Mouse (Mus musculus) heart, embryonic 16.5 days (tissue): ENCODE results near the gene Fam114a1. TPM values are rescaled to one million over a fixed set of nuclear protein-coding genes. Genes with fewer than 3 reads are reported as not detected.

Experiments
- ATAC-seq: fragments of 200-750 bp; cut with Nextera tagmentation; replicated peaks from 2 replicates; pipeline ENCODE4 v1.8.0; 2017; ENCODE audit warnings: moderate number of reproducible peaks; ENCODE audit not compliant: insufficient read depth, low FRiP score; ENCODE audit errors: extremely low read depth
- H3K27ac ChIP-seq: fragments of 300-500 bp; sonication (generic); 2 replicates; pipeline ENCODE4 v1.5.1; 2014; ENCODE audit warnings: mild to moderate bottlenecking, low read length, control low read depth, moderate library complexity
- H3K27me3 ChIP-seq: fragments of 300-500 bp; sonication (generic); 2 replicates; pipeline ENCODE4 v1.6.1; 2014; ENCODE audit warnings: low read length, mixed read lengths; ENCODE audit not compliant: control insufficient read depth, insufficient read depth
- H3K36me3 ChIP-seq: fragments of 300-500 bp; sonication (generic); 2 replicates; pipeline ENCODE4 v1.6.1; 2014; ENCODE audit not compliant: control insufficient read depth, insufficient read depth
- H3K4me1 ChIP-seq: fragments of 300-500 bp; sonication (generic); 2 replicates; pipeline ENCODE4 v1.6.1; 2014; ENCODE audit warnings: low read length, mixed read lengths; ENCODE audit not compliant: control insufficient read depth, insufficient read depth
- H3K4me2 ChIP-seq: fragments of 300-500 bp; sonication (generic); 2 replicates; pipeline ENCODE4 v1.6.1; 2014; ENCODE audit warnings: low read depth, mild to moderate bottlenecking, control low read depth, low read length
- H3K4me3 ChIP-seq: fragments of 300-500 bp; sonication (generic); 2 replicates; pipeline ENCODE4 v1.5.1; 2014; ENCODE audit warnings: mild to moderate bottlenecking, control low read depth, low read length
- H3K9ac ChIP-seq: fragments of 300-500 bp; sonication (generic); 2 replicates; pipeline ENCODE4 v1.6.1; 2014; ENCODE audit warnings: low read length, control low read depth
- H3K9me3 ChIP-seq: fragments of 300-500 bp; sonication (generic); replicated peaks from 2 replicates; pipeline ENCODE4 v1.6.1; 2016; ENCODE audit warnings: low read length; ENCODE audit not compliant: control insufficient read depth
- WGBS: fragments of 180-500 bp; shearing (Covaris S2); extraction: QIAGEN DNeasy Blood & Tissue Kit; methylation state at CpG from one replicate; pipeline ENCODE4 v1.1.7; 2014; 5-methylcytosine and 5-hydroxymethylcytosine counted together
- polyA plus RNA-seq: library from polyadenylated mRNA; unstranded; fragments of >200 nt; fragmentation: Nextera tagmentation; extraction: Ambion mirVana; gene quantifications from 2 replicates; pipeline ENCODE4 v1.2.1, GENCODE M21; 2015

Gene Fam114a1
- polyA plus RNA-seq, 1 experiment from 2014 or later = 36.4 TPM

GRCm38 (mm10) chr5:65019823-65020222 is 50.0 kb downstream of the Fam114a1 start:
- H3K9me3 ChIP-seq = no peaks in the 10 kb centered on the region
- H3K36me3 ChIP-seq = peaks cover 27% of the 10 kb centered on the region
- no peak overlapping the region for H3K9ac ChIP-seq
- H3K27me3 ChIP-seq = no peaks in the 10 kb centered on the region
- no peak overlapping the region for H3K4me3 ChIP-seq
- 63% methylated on average over 7 of the region's 7 CpGs for WGBS
- no peak overlapping the region for H3K4me2 ChIP-seq
- 0 out of 2 replicates have a peak overlapping the region, but pooled peaks have one; percentile 5 for H3K27ac ChIP-seq
- H3K4me1 ChIP-seq = no peaks in the 10 kb centered on the region
- ATAC-seq = no peak

GRCm38 (mm10) chr5:65022006-65022405 is 52.1 kb downstream of the Fam114a1 start:
- no peaks in the 10 kb centered on the region for H3K9me3 ChIP-seq
- no peaks in the 10 kb centered on the region for H3K27me3 ChIP-seq
- H3K27ac ChIP-seq = no peak overlapping the region
- ATAC-seq = no peak
- peaks cover 20% of the 10 kb centered on the region for H3K36me3 ChIP-seq
- H3K4me3 ChIP-seq = no peak overlapping the region
- H3K4me2 ChIP-seq = no peak overlapping the region
- no peaks in the 10 kb centered on the region for H3K4me1 ChIP-seq
- H3K9ac ChIP-seq = no peak overlapping the region
- 94% methylated on average over 4 of the region's 4 CpGs for WGBS

GRCm38 (mm10) chr5:65024641-65025040 is 54.8 kb downstream of the Fam114a1 start:
- H3K9ac ChIP-seq = no peak overlapping the region
- H3K9me3 ChIP-seq = no peaks in the 10 kb centered on the region
- no peak overlapping the region for H3K4me2 ChIP-seq
- 85% methylated on average over 2 of the region's 2 CpGs for WGBS
- ATAC-seq = no peak
- no peak overlapping the region for H3K27ac ChIP-seq
- no peaks in the 10 kb centered on the region for H3K27me3 ChIP-seq
- no peaks in the 10 kb centered on the region for H3K4me1 ChIP-seq
- peaks cover 24% of the 10 kb centered on the region for H3K36me3 ChIP-seq
- no peak overlapping the region for H3K4me3 ChIP-seq

GRCm38 (mm10) chr5:65025916-65026315 is 56.0 kb downstream of the Fam114a1 start:
- H3K36me3 ChIP-seq = peaks cover 29% of the 10 kb centered on the region

GRCm38 (mm10) chr5:65026776-65027175 is 56.9 kb downstream of the Fam114a1 start:
- H3K4me3 ChIP-seq = no peak overlapping the region
- no peak for ATAC-seq
- H3K27ac ChIP-seq = no peak overlapping the region
- no peak overlapping the region for H3K9ac ChIP-seq
- H3K4me2 ChIP-seq = no peak overlapping the region
- H3K27me3 ChIP-seq = no peaks in the 10 kb centered on the region
- WGBS = 64% methylated on average over 9 of the region's 9 CpGs
- H3K4me1 ChIP-seq = no peaks in the 10 kb centered on the region
- no peaks in the 10 kb centered on the region for H3K9me3 ChIP-seq
- H3K36me3 ChIP-seq = peaks cover 31% of the 10 kb centered on the region

More at GRCm38 (mm10) chr5:65025916-65026315, 56.0 kb downstream of the Fam114a1 start:
- Histone ChIP-seq H3K27ac (no peak overlapping the region), H3K4me3 (no peak overlapping the region), H3K9me3 (no peaks in the 10 kb centered on the region), H3K4me1 (no peaks in the 10 kb centered on the region), H3K27me3 (no peaks in the 10 kb centered on the region), H3K4me2 (no peak overlapping the region), H3K9ac (no peak overlapping the region)
- ATAC-seq = no peak
- WGBS = 63% methylated on average over 6 of the region's 6 CpGs

GRCm38 (mm10) chr5:65028019-65028418 is 58.1 kb downstream of the Fam114a1 start:
- H3K27ac ChIP-seq = no peak overlapping the region
- H3K36me3 ChIP-seq = peaks cover 24% of the 10 kb centered on the region
- ATAC-seq = no peak
- no peaks in the 10 kb centered on the region for H3K9me3 ChIP-seq
- no peaks in the 10 kb centered on the region for H3K4me1 ChIP-seq
- no peak overlapping the region for H3K9ac ChIP-seq
- H3K4me3 ChIP-seq = no peak overlapping the region
- no peak overlapping the region for H3K4me2 ChIP-seq
- WGBS = 59% methylated on average over 9 of the region's 9 CpGs
- no peaks in the 10 kb centered on the region for H3K27me3 ChIP-seq

- H3K4me3 ChIP-seq = no peak overlapping the region
- no peak for ATAC-seq
- no peaks in the 10 kb centered on the region for H3K9me3 ChIP-seq
- H3K4me2 ChIP-seq = no peak overlapping the region
- peaks cover 5% of the 10 kb centered on the region; the same call in 1 of the 2 replicates for H3K4me1 ChIP-seq
- H3K27ac ChIP-seq = no peak overlapping the region
- H3K27me3 ChIP-seq = no peaks in the 10 kb centered on the region
- WGBS = 77% methylated on average over 13 of the region's 13 CpGs
- no peak overlapping the region for H3K9ac ChIP-seq
- H3K36me3 ChIP-seq = peaks cover 13% of the 10 kb centered on the region
These were observed 66.7 kb downstream of the Fam114a1 start for GRCm38 (mm10) chr5:65036597-65036996.

- peaks cover 5% of the 10 kb centered on the region; the same call in 1 of the 2 replicates for H3K4me1 ChIP-seq
- peak overlapping the region; percentile 46 for H3K27ac ChIP-seq
- H3K9me3 ChIP-seq = no peaks in the 10 kb centered on the region
- 74% methylated on average over 9 of the region's 9 CpGs for WGBS
- no peaks in the 10 kb centered on the region for H3K27me3 ChIP-seq
- H3K4me3 ChIP-seq = no peak overlapping the region
- ATAC-seq = no peak
- no peak overlapping the region for H3K4me2 ChIP-seq
- no peak overlapping the region for H3K9ac ChIP-seq
- H3K36me3 ChIP-seq = peaks cover 9% of the 10 kb centered on the region; the same call in 1 of the 2 replicates
These were observed 68.4 kb downstream of the Fam114a1 start for GRCm38 (mm10) chr5:65038305-65038704.

GRCm38 (mm10) chr5:65038811-65039571 is 69.1 kb downstream of the Fam114a1 start:
- peaks cover 6% of the 10 kb centered on the region; the same call in 1 of the 2 replicates for H3K36me3 ChIP-seq
- WGBS = 64% methylated on average over 11 of the region's 11 CpGs

More at GRCm38 (mm10) chr5:65038811-65039571, 69.1 kb downstream of the Fam114a1 start:
- H3K27ac ChIP-seq = peak overlapping the region; percentile 46
- peaks cover 5% of the 10 kb centered on the region; the same call in 1 of the 2 replicates for H3K4me1 ChIP-seq
- ATAC-seq = peak; percentile 37
- H3K4me2 ChIP-seq = no peak overlapping the region
- H3K9me3 ChIP-seq = no peaks in the 10 kb centered on the region
- H3K27me3 ChIP-seq = no peaks in the 10 kb centered on the region
- H3K9ac ChIP-seq = no peak overlapping the region
- no peak overlapping the region for H3K4me3 ChIP-seq
